Mouse (Mus musculus) CH12F3 (cell line): Measurements from ENCODE around the gene Cwc25.

Experiments used
- in situ Hi-C: fragments of 300-500 bp; cut with MboI; formaldehyde crosslinking; loops from 2 replicates; pipeline ENCODE4 v1.14.3; 2020; ENCODE audit warnings: low sequenced_read_pairs

Cwc25 gene

GRCm38 (mm10) chr11:97766154-97766881, at the start of gene Cwc25:
Cwc25 (minus strand) TSS chr11:97766556.
- in situ Hi-C loops: no loop called here

GRCm38 (mm10) chr11:97815736-97816135, 49.4 kb upstream of the Cwc25 start:
- in situ Hi-C loops: no loop called here

- in situ Hi-C loops: no loop called here
These were observed 47.6 kb upstream of the Cwc25 start for GRCm38 (mm10) chr11:97813746-97814515.

GRCm38 (mm10) chr11:97813085-97813484, 46.7 kb upstream of the Cwc25 start:
- in situ Hi-C loops: no loop called here

GRCm38 (mm10) chr11:97812491-97812921, 46.1 kb upstream of the Cwc25 start:
- in situ Hi-C loops: no loop called here

- in situ Hi-C loops: no loop called here
These were observed 45.4 kb upstream of the Cwc25 start for GRCm38 (mm10) chr11:97811569-97812362.

- in situ Hi-C loops: no loop called here
These were observed 44.6 kb upstream of the Cwc25 start for GRCm38 (mm10) chr11:97810970-97811369.

GRCm38 (mm10) chr11:97810356-97810755, 44.0 kb upstream of the Cwc25 start:
- in situ Hi-C loops: no loop called here

GRCm38 (mm10) chr11:97809235-97810121, 43.1 kb upstream of the Cwc25 start:
- in situ Hi-C loops: no loop called here

- in situ Hi-C loops: no loop called here
These were observed 42.4 kb upstream of the Cwc25 start for GRCm38 (mm10) chr11:97808621-97809234.

GRCm38 (mm10) chr11:97808093-97808492, 41.7 kb upstream of the Cwc25 start:
- in situ Hi-C loops: no loop called here

GRCm38 (mm10) chr11:97807626-97808025, 41.3 kb upstream of the Cwc25 start:
- in situ Hi-C loops: no loop called here

GRCm38 (mm10) chr11:97806613-97806964, 40.2 kb upstream of the Cwc25 start:
- in situ Hi-C loops: no loop called here

- in situ Hi-C loops: no loop called here
These were observed 39.6 kb upstream of the Cwc25 start for GRCm38 (mm10) chr11:97805662-97806612.

- in situ Hi-C loops: no loop called here
These were observed 38.7 kb upstream of the Cwc25 start for GRCm38 (mm10) chr11:97804841-97805661.

GRCm38 (mm10) chr11:97803847-97804246, 37.5 kb upstream of the Cwc25 start:
- in situ Hi-C loops: no loop called here

GRCm38 (mm10) chr11:97802495-97802894, 36.1 kb upstream of the Cwc25 start:
- in situ Hi-C loops: no loop called here

- in situ Hi-C loops: no loop called here
These were observed 35.8 kb upstream of the Cwc25 start for GRCm38 (mm10) chr11:97802194-97802470.
